Mouse (Mus musculus) erythroblast, adult 5-6 weeks (primary cell): ENCODE measurements around the gene Pex14. TPM values are rescaled to one million over a fixed set of nuclear protein-coding genes. Genes with fewer than 3 reads are reported as not detected.

Experiments used
- ATAC-seq: replicated peaks from 2 replicates; pipeline ENCODE4 v1.8.0; 2016; ENCODE audit warnings: moderate number of reproducible peaks, mild to moderate bottlenecking, moderate TSS enrichment, inconsistent platforms; ENCODE audit not compliant: poor library complexity, low FRiP score, severe bottlenecking
- total RNA-seq, 2 experiments: library from RNA; stranded (forward) in 1 of 2; stranded (reverse) in 1 of 2; fragments of 150-400 nt in 1 of 2; fragments of 200-764, 138-1000 nt in 1 of 2; gene quantifications; 2 replicates each; pipeline versions ENCODE4 v1.2.3 to v1.2.4; 2015 to 2017; ENCODE audit warnings: low replicate concordance in 2 of 2

Pex14 gene
- total RNA-seq (2015; ENCODE audit: low replicate concordance) (1.9 and 6.3 TPM in 2 replicates), total RNA-seq (2017; ENCODE audit: low replicate concordance) (3.2 and 5.6 TPM in 2 replicates)

DNA sequence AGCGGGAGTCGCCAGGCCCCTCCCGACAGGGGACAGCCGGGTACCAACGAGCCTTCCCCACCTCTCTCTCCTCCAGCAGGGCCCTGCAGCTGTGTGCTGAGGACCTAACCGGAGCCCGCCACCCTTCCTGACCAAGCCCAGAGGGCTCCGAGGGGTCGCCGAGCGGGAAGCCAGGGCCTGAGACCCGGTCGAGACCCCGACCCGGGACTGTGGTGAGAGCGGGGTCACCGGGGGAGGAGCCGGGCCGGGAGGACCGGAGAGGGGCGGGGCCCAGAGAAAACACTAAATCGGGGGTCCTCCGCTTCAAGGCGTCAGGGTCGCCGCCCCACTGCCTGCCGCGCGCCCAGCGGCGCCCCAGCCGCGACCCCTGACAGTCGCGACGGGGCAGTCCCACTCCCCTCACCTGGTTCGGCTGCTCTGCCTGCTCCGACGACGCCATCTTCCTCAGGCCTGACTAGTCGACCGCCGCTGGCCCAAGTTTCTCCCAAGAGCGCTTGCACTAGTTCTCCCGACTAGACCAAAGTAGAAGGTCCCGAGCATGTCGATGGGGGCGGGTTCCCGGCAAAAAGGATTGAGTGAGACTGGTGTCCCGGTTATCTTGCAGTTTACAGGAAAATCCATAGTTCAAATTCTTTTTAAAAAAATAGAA lies at the start of gene Pex14:
Gene Pex14, minus strand, starts transcription at position 508 of the 649 bp plus-strand sequence.
- ATAC-seq = peak; percentile 84

DNA sequence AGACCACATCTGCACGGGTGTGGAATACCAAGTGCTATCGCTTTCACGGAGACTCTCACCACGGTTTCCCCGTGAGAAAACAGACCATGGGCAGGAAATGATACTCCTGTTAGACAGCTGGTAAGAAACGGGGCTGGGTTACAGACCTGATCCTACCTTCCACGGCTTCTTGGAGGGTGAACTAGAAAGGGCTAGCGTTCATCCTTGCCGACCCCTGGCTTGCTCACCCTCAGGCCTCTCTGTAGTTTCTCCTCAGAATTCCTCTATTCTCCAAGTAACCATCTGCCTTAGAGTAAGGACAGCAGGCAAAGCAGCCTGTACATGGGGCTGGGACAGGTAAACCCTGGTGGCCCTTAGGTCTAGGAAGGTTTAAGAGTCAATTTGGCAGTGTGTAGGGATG lies 49.5 kb upstream of the Pex14 start:
- ATAC-seq = no peak

GRCm38 (mm10) chr4:149148084-149148483 lies 48.4 kb upstream of the Pex14 start:
- ATAC-seq = no peak

GRCm38 (mm10) chr4:149147528-149147927 lies 47.9 kb upstream of the Pex14 start:
- ATAC-seq = no peak

DNA sequence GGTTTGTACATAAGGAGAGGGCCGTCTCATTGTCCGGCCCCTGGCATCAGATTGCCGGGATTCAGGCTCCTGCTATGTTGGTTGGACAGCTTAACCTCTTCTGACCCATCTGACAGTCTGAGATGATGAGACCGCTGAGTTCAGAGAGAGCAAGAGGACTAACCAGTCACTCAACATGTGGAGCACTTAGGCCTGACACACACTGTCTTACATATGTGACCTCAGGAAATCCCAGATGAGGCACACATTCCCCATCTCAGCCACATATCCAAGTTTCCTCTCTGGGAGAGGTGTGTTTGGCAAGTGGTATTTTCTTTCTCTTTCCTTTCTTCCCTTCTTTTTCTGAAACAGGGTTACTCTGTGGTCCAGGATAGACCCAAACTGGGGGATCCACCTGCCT lies 45.5 kb upstream of the Pex14 start:
- ATAC-seq = no peak

GRCm38 (mm10) chr4:149144459-149144858 lies 44.8 kb upstream of the Pex14 start:
- peak; percentile 91 for ATAC-seq

- ATAC-seq = no peak
These were observed 43.9 kb upstream of the Pex14 start for GRCm38 (mm10) chr4:149143594-149143993.

DNA sequence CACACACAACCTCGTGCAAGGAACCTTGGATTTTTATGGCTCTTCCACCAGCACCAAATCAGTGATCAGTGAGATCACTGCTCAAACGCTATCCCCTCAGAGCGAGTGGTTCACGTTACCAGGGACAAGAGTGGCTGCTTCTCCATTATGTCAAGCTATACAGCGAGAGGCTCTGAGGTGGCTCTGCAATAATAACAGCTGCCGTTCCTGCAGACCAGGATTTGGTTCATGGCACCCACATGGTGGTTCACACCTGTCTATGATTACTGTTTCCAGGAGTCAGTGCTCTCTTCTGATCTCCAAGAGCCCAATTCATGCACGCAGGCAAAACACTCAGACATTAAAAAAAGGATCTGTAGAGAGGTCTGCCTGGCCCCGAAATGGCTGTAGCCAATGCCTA lies 38.8 kb upstream of the Pex14 start:
- ATAC-seq = no peak

- peak; percentile 97 for ATAC-seq
These were observed 37.5 kb upstream of the Pex14 start, which contains the start of gene Cenps for GRCm38 (mm10) chr4:149136982-149137770. Cenps (minus strand) TSS chr4:149137629.

DNA sequence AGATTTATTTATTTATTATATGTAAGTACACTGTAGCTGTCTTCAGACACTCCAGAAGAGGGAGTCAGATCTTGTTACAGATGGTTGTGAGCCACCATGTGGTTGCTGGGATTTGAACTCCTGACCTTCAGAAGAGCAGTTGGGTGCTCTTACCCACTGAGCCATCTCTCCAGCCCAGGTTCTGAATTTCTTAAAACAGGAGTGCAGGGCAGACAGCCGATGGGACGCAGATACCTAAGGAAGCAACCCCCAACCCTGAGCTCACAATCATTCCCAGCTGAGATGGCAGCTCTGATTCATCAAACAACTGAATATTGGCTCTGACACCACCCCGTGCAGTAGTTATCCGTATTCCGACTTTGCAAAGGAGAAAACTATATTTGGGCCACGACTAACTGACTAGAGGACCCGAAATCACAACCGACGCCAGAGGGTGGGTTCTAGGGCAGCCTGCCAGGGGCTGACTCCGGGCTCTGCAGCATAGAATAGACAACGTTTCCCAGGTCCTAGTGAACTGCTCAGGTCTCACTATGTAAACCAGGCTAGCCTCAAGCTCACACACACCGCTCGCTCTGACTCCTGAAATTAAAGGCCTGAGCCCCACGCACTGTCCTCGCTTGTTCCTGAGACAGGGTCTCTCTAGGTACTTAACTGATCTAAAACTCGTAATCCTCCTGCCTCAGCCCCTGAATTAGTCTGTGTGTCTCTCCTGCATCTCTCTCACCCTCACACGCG lies 36.6 kb upstream of the Pex14 start:
- ATAC-seq = no peak

- no peak for ATAC-seq
These were observed 33.7 kb upstream of the Pex14 start for GRCm38 (mm10) chr4:149133395-149133794.

- ATAC-seq = no peak
These were observed 32.3 kb upstream of the Pex14 start for GRCm38 (mm10) chr4:149131789-149132565.

DNA sequence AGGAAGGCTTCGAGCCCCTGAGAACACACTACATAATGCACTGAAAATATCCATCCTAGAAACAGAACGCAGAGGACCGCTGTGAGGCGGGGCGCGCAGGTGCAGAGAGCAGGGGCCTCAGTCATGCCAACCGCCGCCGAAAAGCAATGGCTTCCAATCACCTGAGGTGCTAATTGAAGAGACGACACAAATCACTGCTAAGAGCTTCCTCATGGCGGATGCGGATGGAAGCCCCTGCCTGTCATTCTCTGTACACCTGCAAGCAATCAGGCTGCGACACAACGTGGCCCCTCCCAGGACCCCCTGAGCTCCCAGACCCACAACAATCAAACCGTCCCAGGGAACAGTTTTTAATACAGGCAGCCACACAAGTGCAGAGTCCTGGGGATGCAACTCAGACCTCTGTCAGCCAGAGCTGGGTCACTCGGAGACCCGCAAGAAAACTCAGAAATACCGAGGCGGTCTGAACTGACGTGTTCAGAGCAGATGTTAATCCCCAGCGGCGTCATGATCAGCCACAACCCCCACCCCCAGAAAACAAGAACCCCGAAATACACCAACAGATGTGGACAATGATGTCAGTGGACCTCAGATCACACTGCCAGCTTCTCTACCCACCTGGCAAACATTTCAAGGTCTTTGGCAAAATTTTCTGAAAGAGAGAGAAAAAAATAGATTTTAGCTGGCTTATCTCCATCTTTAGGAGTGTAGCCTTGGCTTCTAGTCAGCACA lies 31.5 kb upstream of the Pex14 start:
- ATAC-seq = no peak

DNA sequence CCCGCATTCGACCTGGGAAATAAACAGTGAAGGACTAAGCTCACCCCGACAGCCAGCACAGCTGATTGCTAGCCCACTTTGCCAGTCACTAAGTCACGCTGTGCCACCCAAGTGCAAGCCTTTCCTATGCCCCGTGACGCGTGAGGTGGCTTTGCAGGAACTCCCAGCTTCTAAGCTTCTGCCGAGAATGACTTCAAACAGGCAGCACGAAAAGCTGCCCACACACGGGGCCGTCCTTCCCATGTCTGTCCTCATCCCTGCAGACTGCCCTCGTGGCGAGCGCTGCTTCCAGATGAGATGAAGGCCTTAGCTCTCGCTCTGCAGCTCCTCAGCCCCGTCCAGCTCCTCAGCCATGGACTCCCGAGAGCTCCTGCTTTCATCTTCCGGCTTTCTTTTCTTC lies 28.8 kb upstream of the Pex14 start:
- ATAC-seq = no peak

DNA sequence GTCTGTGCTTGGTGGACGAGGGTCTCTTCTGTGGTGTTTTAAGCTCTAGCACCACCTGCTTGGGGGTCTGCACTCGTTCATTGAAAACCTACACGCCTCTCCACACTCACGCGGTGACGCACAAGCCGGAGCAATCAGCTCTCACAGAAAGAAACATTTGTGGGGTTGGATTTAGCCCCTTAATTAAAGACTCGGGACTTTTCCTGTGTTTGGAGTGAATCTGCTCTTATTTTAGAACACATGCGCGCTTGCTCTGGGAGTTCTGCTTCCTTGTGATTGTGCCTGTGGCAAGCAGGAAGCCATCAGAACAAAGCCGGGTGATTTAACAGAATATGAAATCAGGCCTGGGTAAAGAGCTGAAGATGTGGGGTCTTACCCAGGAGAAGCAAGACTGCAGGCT lies 27.0 kb upstream of the Pex14 start, which contains the start of gene Cort:
Gene Cort, minus strand, starts transcription at position 101 of the 400 bp plus-strand sequence.
- ATAC-seq = no peak

DNA sequence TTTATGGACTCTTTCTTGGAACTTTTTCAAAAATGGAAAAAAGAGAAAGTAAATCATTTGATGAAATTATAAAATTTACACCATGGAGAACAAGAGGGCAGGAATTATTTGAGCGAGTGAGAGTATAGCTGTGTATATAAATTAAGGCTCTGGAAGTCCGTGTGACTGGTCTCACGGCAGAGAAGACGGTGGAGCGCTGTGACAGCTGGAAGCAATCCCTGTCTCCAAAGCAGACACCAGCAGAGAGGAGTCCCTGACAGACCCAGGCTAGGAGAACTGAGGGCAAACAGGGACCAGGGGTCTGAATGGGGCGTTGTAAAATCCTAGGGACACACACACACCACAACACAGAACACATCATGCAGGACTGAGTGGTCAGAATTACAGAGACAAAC lies 26.4 kb upstream of the Pex14 start:
- ATAC-seq = no peak

DNA sequence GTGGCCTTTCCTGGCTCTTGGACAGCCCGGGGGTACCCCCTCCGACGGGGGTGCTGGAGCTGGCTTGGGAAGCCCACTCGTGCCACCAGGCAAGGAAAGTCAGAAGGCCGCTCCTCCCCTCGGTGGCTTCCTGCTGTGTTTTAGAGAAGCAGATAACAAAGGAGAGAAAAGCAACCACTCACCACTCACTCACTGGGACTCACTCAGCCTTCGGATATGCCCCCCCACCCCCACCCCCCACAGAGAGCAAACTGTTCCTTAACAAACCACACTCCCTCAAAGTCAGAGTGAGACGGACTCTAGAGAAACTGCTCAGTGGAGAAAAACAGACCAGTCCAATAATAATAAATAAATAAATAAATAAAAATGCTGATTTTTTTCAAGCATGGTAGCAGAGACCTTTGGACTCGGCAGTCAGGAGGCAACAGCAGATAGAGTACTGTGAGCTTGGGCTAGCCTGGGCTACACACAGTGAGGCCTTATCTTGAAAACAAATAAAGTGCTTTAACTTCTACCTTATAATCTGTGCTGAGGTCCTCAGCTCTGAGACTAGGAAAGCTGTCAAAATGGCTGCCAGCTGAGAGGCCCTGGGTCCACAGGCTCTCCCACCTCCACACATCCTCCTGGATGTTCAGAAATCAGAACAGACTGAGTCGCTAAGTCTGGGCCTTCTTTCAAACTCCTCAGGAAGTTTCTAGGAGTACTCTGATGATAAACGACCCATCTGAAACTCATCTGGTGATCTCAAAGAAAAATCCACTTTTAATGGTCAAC lies 25.9 kb upstream of the Pex14 start:
- no peak for ATAC-seq

- no peak for ATAC-seq
These were observed 23.8 kb upstream of the Pex14 start for GRCm38 (mm10) chr4:149123432-149123831.
